Mouse (Mus musculus): ENCODE measurements around the gene Fsd1. TPM values are rescaled to one million over a fixed set of nuclear protein-coding genes. Genes with fewer than 3 reads are reported as not detected.
A peak's percentile ranks its signal among the peaks of the same experiment; 100 is the strongest.

The Fsd1 gene
- polyA plus RNA-seq, 1 experiment from 2014 or later, result 106 TPM

DNA sequence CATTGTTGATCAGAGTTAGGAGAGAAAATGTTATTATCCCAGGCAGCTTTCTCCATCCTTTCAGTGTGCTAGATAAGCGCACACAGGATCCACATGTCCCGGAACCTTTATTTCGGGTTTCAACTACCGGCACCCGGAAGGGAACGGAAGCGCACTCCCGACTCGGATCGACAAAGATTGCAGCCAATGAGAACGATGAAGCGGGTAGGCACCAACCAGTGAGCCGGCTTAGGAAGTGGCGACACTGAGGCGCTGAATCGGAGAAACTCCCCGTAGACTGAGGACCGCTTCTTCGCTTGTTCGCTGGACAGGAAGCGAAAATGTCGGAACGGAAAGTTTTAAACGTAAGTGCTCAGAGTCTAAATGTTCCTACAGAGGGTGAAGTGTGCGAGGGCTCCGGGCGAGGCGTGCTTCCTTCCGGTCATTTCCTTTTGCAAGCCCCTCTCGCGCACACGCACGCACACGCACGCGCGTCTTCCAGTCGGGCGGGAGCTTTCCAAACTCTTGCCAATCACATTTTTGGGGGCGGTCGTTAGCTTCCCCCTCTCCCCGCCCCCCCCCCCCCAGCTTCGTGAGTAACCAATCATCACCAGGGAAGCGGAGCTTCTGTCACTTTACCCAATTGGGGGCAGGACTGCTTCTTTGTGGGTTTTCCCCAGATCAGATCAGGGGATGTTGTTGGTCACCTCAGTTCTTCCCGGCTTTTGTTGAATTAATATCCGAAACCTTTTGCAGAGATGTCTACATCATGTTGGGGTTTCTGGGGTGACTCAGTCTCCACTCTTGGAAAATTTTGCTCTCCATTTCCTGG lies 27.2 kb upstream of the Fsd1 start, which contains the start of gene Yju2:
TSS of gene Yju2 (plus strand) at position 182 of the 811 bp plus-strand sequence.
- DNase-seq (ENCODE audit: low spot score), result peak; percentile 98

DNA sequence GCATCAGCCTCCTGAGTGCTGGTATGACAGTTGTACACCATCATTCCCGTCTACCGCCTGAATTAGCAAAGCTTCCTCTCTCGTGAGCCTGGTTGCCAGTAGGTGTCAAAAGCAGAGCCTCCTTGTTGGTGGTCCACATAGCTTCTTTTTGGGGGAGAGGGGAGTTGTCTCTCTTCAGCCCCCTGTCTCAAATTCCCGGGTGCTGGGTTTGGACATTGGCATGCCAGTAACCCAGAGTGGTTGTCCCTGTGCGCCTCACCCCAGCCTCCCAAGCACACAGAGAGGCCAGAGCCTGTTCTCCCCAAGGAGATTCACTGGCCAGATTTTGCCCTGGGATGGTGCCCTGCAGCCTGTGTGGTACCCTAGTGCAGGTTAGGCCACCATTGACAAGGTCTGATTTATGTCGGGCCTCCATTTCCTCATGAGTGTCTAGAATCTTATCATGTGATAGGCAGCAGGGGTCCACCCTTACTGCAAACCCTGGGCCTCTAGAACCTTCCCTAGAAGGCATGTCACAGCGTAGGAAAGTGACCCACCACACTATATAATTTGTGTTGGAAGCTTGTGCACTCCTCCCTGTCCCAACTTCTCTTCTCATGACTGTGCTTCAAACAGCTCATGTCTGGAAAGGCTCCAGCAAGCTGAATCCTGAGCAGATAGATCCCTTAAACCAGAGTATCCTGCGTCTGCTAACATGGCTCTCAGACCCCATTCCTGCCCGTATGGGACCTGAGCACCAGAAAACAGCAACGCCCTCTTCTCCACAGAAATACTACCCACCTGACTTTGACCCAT lies 26.2 kb upstream of the Fsd1 start:
- ATAC-seq (no peak), DNase-seq (ENCODE audit: low spot score) (no peak)
- Histone ChIP-seq H3K9ac (ENCODE audit: low read length) (peak overlapping the region; percentile 62), H3K9me3 (replicated peaks; ENCODE audit: control insufficient read depth, low read length) (no peaks in the 10 kb centered on the region), H3K27ac (ENCODE audit: low read depth, low read length) (peak overlapping the region; percentile 16), H3K36me3 (ENCODE audit: control insufficient read depth, insufficient read depth, low read length) (peaks cover 29% of the 10 kb centered on the region), H3K4me2 (ENCODE audit: low read length) (peak overlapping the region; percentile 64), H3K27me3 (replicated peaks; ENCODE audit: control insufficient read depth, insufficient read depth, low read length) (no peaks in the 10 kb centered on the region), H3K4me3 (ENCODE audit: low read depth, low read length) (peak overlapping the region; percentile 51), H3K4me1 (ENCODE audit: control insufficient read depth, insufficient read depth, low read length) (peaks cover 17% of the 10 kb centered on the region)
- WGBS, result 74% methylated on average over 10 of the region's 10 CpGs

More for the DNA sequence above, 27.2 kb upstream of the Fsd1 start, which contains the start of gene Yju2:
- Histone ChIP-seq H3K27ac (ENCODE audit: low read depth, low read length) (peak within 1 kb of the TSS; percentile 93), H3K4me2 (ENCODE audit: low read length) (peak within 1 kb of the TSS; percentile 64), H3K9ac (ENCODE audit: low read length) (peak within 1 kb of the TSS; percentile 62), H3K4me1 (ENCODE audit: control insufficient read depth, insufficient read depth, low read length) (peaks cover 17% of the 10 kb centered on the region), H3K9me3 (replicated peaks; ENCODE audit: control insufficient read depth, low read length) (no peaks in the 10 kb centered on the region), H3K36me3 (ENCODE audit: control insufficient read depth, insufficient read depth, low read length) (peaks cover 21% of the 10 kb centered on the region), H3K27me3 (replicated peaks; ENCODE audit: control insufficient read depth, insufficient read depth, low read length) (no peaks in the 10 kb centered on the region), H3K4me3 (ENCODE audit: low read depth, low read length) (peak within 1 kb of the TSS; percentile 51)
- ATAC-seq, result peak; percentile 92
- WGBS, result under 1% methylated on average over 45 of the region's 46 CpGs

GRCm38 (mm10) chr17:55960791-55961190 lies 25.5 kb upstream of the Fsd1 start:
- Histone ChIP-seq H3K27ac (ENCODE audit: low read depth, low read length) (no peak overlapping the region), H3K27me3 (replicated peaks; ENCODE audit: control insufficient read depth, insufficient read depth, low read length) (no peaks in the 10 kb centered on the region), H3K9ac (ENCODE audit: low read length) (no peak overlapping the region), H3K36me3 (ENCODE audit: control insufficient read depth, insufficient read depth, low read length) (peaks cover 32% of the 10 kb centered on the region), H3K9me3 (replicated peaks; ENCODE audit: control insufficient read depth, low read length) (no peaks in the 10 kb centered on the region), H3K4me3 (ENCODE audit: low read depth, low read length) (no peak overlapping the region), H3K4me2 (ENCODE audit: low read length) (no peak overlapping the region), H3K4me1 (ENCODE audit: control insufficient read depth, insufficient read depth, low read length) (peaks cover 17% of the 10 kb centered on the region)
- no peak for ATAC-seq
- DNase-seq (ENCODE audit: low spot score), result no peak

DNA sequence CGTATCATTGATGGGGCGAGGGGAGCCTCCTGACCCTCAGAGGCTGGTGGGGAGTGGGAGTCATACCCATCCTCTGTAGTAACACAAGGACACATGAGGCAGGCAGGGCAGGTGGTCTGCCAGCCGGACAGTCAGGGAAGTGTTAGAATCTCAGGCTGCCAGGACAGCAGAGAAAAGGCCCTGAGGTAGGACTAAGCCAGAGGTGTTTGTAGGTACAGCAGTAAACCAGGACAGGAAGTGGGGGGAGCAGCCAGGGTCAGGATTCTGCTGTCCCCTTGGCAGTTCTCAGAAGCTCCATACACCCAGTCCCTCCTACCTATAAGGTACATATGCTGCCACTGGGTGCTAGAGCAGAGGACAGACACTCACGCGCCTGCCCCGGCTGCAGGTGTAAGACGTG lies 24.7 kb upstream of the Fsd1 start:
- no peak overlapping the region for H3K9ac ChIP-seq (ENCODE audit: low read length)
- peaks cover 40% of the 10 kb centered on the region for H3K36me3 ChIP-seq (ENCODE audit: control insufficient read depth, insufficient read depth, low read length)
- H3K4me1 ChIP-seq (ENCODE audit: control insufficient read depth, insufficient read depth, low read length), result peaks cover 11% of the 10 kb centered on the region
- H3K4me2 ChIP-seq (ENCODE audit: low read length), result no peak overlapping the region
- ATAC-seq (no peak), DNase-seq (ENCODE audit: low spot score) (no peak)
- no peak overlapping the region for H3K27ac ChIP-seq (ENCODE audit: low read depth, low read length)
- H3K4me3 ChIP-seq (ENCODE audit: low read depth, low read length), result no peak overlapping the region
- WGBS, result 96% methylated on average over 7 of the region's 7 CpGs
- no peaks in the 10 kb centered on the region for H3K27me3 ChIP-seq (replicated peaks; ENCODE audit: control insufficient read depth, insufficient read depth, low read length)
- H3K9me3 ChIP-seq (replicated peaks; ENCODE audit: control insufficient read depth, low read length), result no peaks in the 10 kb centered on the region

- Histone ChIP-seq H3K9me3 (replicated peaks; ENCODE audit: control insufficient read depth, low read length) (no peaks in the 10 kb centered on the region), H3K36me3 (ENCODE audit: control insufficient read depth, insufficient read depth, low read length) (peaks cover 55% of the 10 kb centered on the region), H3K27ac (ENCODE audit: low read depth, low read length) (no peak overlapping the region), H3K4me2 (ENCODE audit: low read length) (no peak overlapping the region), H3K9ac (ENCODE audit: low read length) (no peak overlapping the region), H3K27me3 (replicated peaks; ENCODE audit: control insufficient read depth, insufficient read depth, low read length) (no peaks in the 10 kb centered on the region), H3K4me1 (ENCODE audit: control insufficient read depth, insufficient read depth, low read length) (peaks cover 9% of the 10 kb centered on the region), H3K4me3 (ENCODE audit: low read depth, low read length) (no peak overlapping the region)
- 81% methylated on average over 14 of the region's 14 CpGs for WGBS
- DNase-seq (ENCODE audit: low spot score) (peak; percentile 20), ATAC-seq (no peak)
These were observed 23.1 kb upstream of the Fsd1 start for GRCm38 (mm10) chr17:55963171-55963570.

DNA sequence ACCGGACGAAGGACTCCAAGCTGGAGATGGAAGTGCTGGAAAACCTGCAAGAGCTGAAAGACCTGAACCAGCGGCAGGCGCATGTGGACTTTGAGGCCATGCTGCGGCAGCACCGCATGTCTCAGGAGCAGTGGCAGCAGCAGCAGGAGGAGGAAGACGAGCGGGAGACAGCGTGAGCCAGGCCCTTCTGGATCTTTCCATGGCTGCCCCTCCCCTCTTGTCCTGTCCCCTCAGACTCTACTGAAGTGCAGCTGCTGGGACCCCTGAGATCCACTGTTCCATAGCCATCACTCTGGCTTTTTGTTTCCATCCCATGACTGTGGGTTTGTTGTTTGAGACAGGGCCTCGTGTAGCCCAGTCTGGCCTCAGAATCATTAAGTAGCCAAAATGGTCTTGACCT lies 21.8 kb upstream of the Fsd1 start:
- Histone ChIP-seq H3K4me3 (ENCODE audit: low read depth, low read length) (no peak overlapping the region), H3K36me3 (ENCODE audit: control insufficient read depth, insufficient read depth, low read length) (peaks cover 55% of the 10 kb centered on the region), H3K4me2 (ENCODE audit: low read length) (no peak overlapping the region), H3K9me3 (replicated peaks; ENCODE audit: control insufficient read depth, low read length) (no peaks in the 10 kb centered on the region), H3K27me3 (replicated peaks; ENCODE audit: control insufficient read depth, insufficient read depth, low read length) (no peaks in the 10 kb centered on the region), H3K9ac (ENCODE audit: low read length) (no peak overlapping the region), H3K27ac (ENCODE audit: low read depth, low read length) (no peak overlapping the region), H3K4me1 (ENCODE audit: control insufficient read depth, insufficient read depth, low read length) (peaks cover 6% of the 10 kb centered on the region)
- ATAC-seq (no peak), DNase-seq (ENCODE audit: low spot score) (no peak)
- 91% methylated on average over 10 of the region's 10 CpGs for WGBS

DNA sequence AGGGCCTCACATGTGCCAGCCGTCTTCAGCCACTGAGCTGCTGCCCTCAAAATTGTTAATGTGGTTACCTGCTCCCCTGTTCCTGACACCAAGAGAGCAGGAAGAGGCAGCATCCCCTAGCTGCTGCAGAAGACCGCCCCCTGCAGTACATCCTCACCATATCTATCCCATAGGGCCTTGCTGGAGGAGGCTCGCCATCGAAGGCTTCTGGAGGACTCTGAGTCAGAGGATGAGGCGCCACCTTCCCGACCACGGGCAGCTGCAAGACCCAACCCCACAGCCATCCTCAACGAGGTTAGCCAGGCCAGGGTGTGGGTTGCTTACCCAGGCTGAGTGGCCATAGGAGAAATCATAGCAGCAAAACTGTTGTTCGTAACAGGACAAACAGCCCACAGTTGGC lies 21.3 kb upstream of the Fsd1 start:
- H3K27me3 ChIP-seq (replicated peaks; ENCODE audit: control insufficient read depth, insufficient read depth, low read length), result no peaks in the 10 kb centered on the region
- H3K4me3 ChIP-seq (ENCODE audit: low read depth, low read length), result no peak overlapping the region
- 84% methylated on average over 9 of the region's 9 CpGs for WGBS
- ATAC-seq (no peak), DNase-seq (ENCODE audit: low spot score) (no peak)
- no peak overlapping the region for H3K4me2 ChIP-seq (ENCODE audit: low read length)
- no peak overlapping the region for H3K27ac ChIP-seq (ENCODE audit: low read depth, low read length)
- H3K9ac ChIP-seq (ENCODE audit: low read length), result no peak overlapping the region
- peaks cover 55% of the 10 kb centered on the region for H3K36me3 ChIP-seq (ENCODE audit: control insufficient read depth, insufficient read depth, low read length)
- no peaks in the 10 kb centered on the region for H3K9me3 ChIP-seq (replicated peaks; ENCODE audit: control insufficient read depth, low read length)
- peaks cover 2% of the 10 kb centered on the region for H3K4me1 ChIP-seq (ENCODE audit: control insufficient read depth, insufficient read depth, low read length)

- ATAC-seq (no peak), DNase-seq (ENCODE audit: low spot score) (no peak)
- Histone ChIP-seq H3K9ac (ENCODE audit: low read length) (no peak overlapping the region), H3K27ac (ENCODE audit: low read depth, low read length) (no peak overlapping the region), H3K9me3 (replicated peaks; ENCODE audit: control insufficient read depth, low read length) (no peaks in the 10 kb centered on the region), H3K36me3 (ENCODE audit: control insufficient read depth, insufficient read depth, low read length) (peaks cover 41% of the 10 kb centered on the region), H3K4me3 (ENCODE audit: low read depth, low read length) (no peak overlapping the region), H3K4me1 (ENCODE audit: control insufficient read depth, insufficient read depth, low read length) (peaks cover 4% of the 10 kb centered on the region), H3K27me3 (replicated peaks; ENCODE audit: control insufficient read depth, insufficient read depth, low read length) (no peaks in the 10 kb centered on the region), H3K4me2 (ENCODE audit: low read length) (no peak overlapping the region)
- 94% methylated on average over 4 of the region's 4 CpGs for WGBS
These were observed 19.1 kb upstream of the Fsd1 start for GRCm38 (mm10) chr17:55967186-55967585.

GRCm38 (mm10) chr17:55968210-55968609 lies 18.1 kb upstream of the Fsd1 start:
- H3K4me3 ChIP-seq (ENCODE audit: low read depth, low read length), result no peak overlapping the region
- H3K27ac ChIP-seq (ENCODE audit: low read depth, low read length), result no peak overlapping the region
- DNase-seq (ENCODE audit: low spot score) (no peak), ATAC-seq (no peak)
- H3K9me3 ChIP-seq (replicated peaks; ENCODE audit: control insufficient read depth, low read length), result no peaks in the 10 kb centered on the region
- WGBS, result 67% methylated on average over 7 of the region's 7 CpGs
- peaks cover 4% of the 10 kb centered on the region for H3K4me1 ChIP-seq (ENCODE audit: control insufficient read depth, insufficient read depth, low read length)
- H3K9ac ChIP-seq (ENCODE audit: low read length), result 0 out of 2 replicates have a peak overlapping the region, but pooled peaks have one; percentile 21
- no peak overlapping the region for H3K4me2 ChIP-seq (ENCODE audit: low read length)
- H3K27me3 ChIP-seq (replicated peaks; ENCODE audit: control insufficient read depth, insufficient read depth, low read length), result no peaks in the 10 kb centered on the region
- H3K36me3 ChIP-seq (ENCODE audit: control insufficient read depth, insufficient read depth, low read length), result peaks cover 43% of the 10 kb centered on the region
